Mouse (Mus musculus) kidney, postnatal 4 days (tissue): Measurements from ENCODE around the gene Abat.
A peak's percentile ranks its signal among the peaks of the same experiment; 100 is the strongest.

Experiments
- DNase-seq, 2 experiments: peaks; one replicate each; pipeline ENCODE4 v3.0.0; 2021; ENCODE audit warnings: mixed read lengths in 2 of 2

Gene Abat

GRCm38 (mm10) chr16:8513236-8513906 lies at the start of gene Abat:
TSS of gene Abat (plus strand) at chr16:8513429.
- DNase-seq: peak; percentile 96 to 97

- DNase-seq: no peak
These were observed 43.1 kb upstream of the Abat start for GRCm38 (mm10) chr16:8470132-8470531.

- DNase-seq: peak; percentile 90 to 95
These were observed 42.4 kb upstream of the Abat start, which contains the start of gene Mettl22 for GRCm38 (mm10) chr16:8470603-8471481. TSS of gene Mettl22 (plus strand) at chr16:8470788.

- no peak for DNase-seq
These were observed 25.7 kb upstream of the Abat start for GRCm38 (mm10) chr16:8487396-8488005.

- DNase-seq: no peak
These were observed 23.9 kb upstream of the Abat start for GRCm38 (mm10) chr16:8489340-8489739.

- peak; percentile 36 to 58 for DNase-seq
These were observed 21.3 kb upstream of the Abat start for GRCm38 (mm10) chr16:8491743-8492490.

- peak; percentile 74 to 78 for DNase-seq
These were observed 19.0 kb upstream of the Abat start for GRCm38 (mm10) chr16:8494268-8494667.

GRCm38 (mm10) chr16:8496967-8497366 lies 16.3 kb upstream of the Abat start:
- DNase-seq: no peak

GRCm38 (mm10) chr16:8504271-8504670 lies 9.0 kb upstream of the Abat start:
- peak; percentile 45 to 54 for DNase-seq

GRCm38 (mm10) chr16:8509894-8510293 lies 3.3 kb upstream of the Abat start:
- DNase-seq: no peak

GRCm38 (mm10) chr16:8512830-8513229 lies 399 bp upstream of the Abat start:
- no peak for DNase-seq

- DNase-seq: peak; percentile 50 to 69
These were observed 951 bp downstream of the Abat start for GRCm38 (mm10) chr16:8514180-8514579.

- DNase-seq: no peak
These were observed 7.3 kb downstream of the Abat start for GRCm38 (mm10) chr16:8520525-8520924.

- no peak for DNase-seq
These were observed 8.1 kb downstream of the Abat start for GRCm38 (mm10) chr16:8521322-8521721.

GRCm38 (mm10) chr16:8523480-8524144 lies 10.4 kb downstream of the Abat start:
- peak; percentile 70 to 80 for DNase-seq

GRCm38 (mm10) chr16:8524163-8524847 lies 11.1 kb downstream of the Abat start:
- DNase-seq: no peak

GRCm38 (mm10) chr16:8525293-8525692 lies 12.1 kb downstream of the Abat start:
- no peak for DNase-seq

GRCm38 (mm10) chr16:8525877-8526276 lies 12.6 kb downstream of the Abat start:
- DNase-seq: no peak

GRCm38 (mm10) chr16:8529389-8529788 lies 16.2 kb downstream of the Abat start:
- DNase-seq: no peak

- DNase-seq: no peak
These were observed 16.8 kb downstream of the Abat start for GRCm38 (mm10) chr16:8530018-8530417.

GRCm38 (mm10) chr16:8532461-8532860 lies 19.2 kb downstream of the Abat start:
- DNase-seq: no peak

GRCm38 (mm10) chr16:8532894-8533293 lies 19.7 kb downstream of the Abat start:
- DNase-seq: no peak
